11 mouse cellular contexts compared by ENCODE assay signal in genomic region chr12:105475230-105475911, GRCm38 (mm10). TPM values are rescaled to one million over a fixed set of nuclear protein-coding genes. Genes with fewer than 3 reads are reported as not detected.
DNase-seq lines count a peak whose midpoint lies in the region; ATAC-seq lines count a peak whose summit lies in the region.
"Had no signal": no experiment of that assay in that cellular context is flagged by ENCODE, and none has a peak within 500 bp of the region (broad histone marks: within the 10 kb centered on the region; RNA-seq: fewer than 3 reads in every experiment).

No protein-coding gene starts in this region.

- WGBS in embryonic facial prominence, embryonic 11.5 days = 71% methylated on average over 12 of the region's 12 CpGs
- 76% methylated on average over 12 of the region's 12 CpGs for WGBS in embryonic facial prominence, embryonic 10.5 days
- 64% methylated on average over 12 of the region's 12 CpGs for WGBS in limb, embryonic 15.5 days
- 70% methylated on average over 12 of the region's 12 CpGs for WGBS in liver, embryonic 12.5 days (ENCODE audit: insufficient replicate concordance)

- no peak for ATAC-seq in embryonic facial prominence, embryonic 11.5 days (replicated peaks; ENCODE audit: insufficient number of reproducible peaks, low FRiP score, low TSS enrichment, low read depth)
- 0 out of 2 replicates have a peak, but pooled peaks have one; percentile 32 for ATAC-seq in limb, embryonic 15.5 days (ENCODE audit: insufficient number of reproducible peaks, low FRiP score, low TSS enrichment, low read depth)
- no peak for ATAC-seq in liver, embryonic 12.5 days
- no peak for ATAC-seq in megakaryocyte progenitor cell, adult 5-6 weeks (replicated peaks; ENCODE audit: poor library complexity)

- peak; percentile 30 for DNase-seq in embryonic facial prominence, embryonic 11.5 days (ENCODE audit: low spot score)
- no peak for DNase-seq in embryonic facial prominence, embryonic 10.5 days (ENCODE audit: low spot score)
- DNase-seq in thymus, postnatal 4 days = peak; percentile 14
- DNase-seq in thymus, postnatal 25 days = no peak
- no peak for DNase-seq in cerebellum, adult 8-10 months
- DNase-seq: cerebellum, adult 11 months; liver, embryonic 13.5 days had no signal

- H3K9ac ChIP-seq in embryonic facial prominence, embryonic 11.5 days (replicated peaks; ENCODE audit: low read length) = no peak overlapping the region
- no peak overlapping the region for H3K9ac ChIP-seq in limb, embryonic 15.5 days
- no peak overlapping the region for H3K9ac ChIP-seq in liver, embryonic 12.5 days
- H3K9ac ChIP-seq: heart, embryonic 13.5 days; liver, embryonic 13.5 days had no signal

- H3K36me3 ChIP-seq in embryonic facial prominence, embryonic 11.5 days (replicated peaks; ENCODE audit: control insufficient read depth, insufficient read depth, low read depth, low read length) = no peaks in the 10 kb centered on the region
- peaks cover 23% of the 10 kb centered on the region for H3K36me3 ChIP-seq in embryonic facial prominence, embryonic 10.5 days (replicated peaks)
- no peaks in the 10 kb centered on the region for H3K36me3 ChIP-seq in limb, embryonic 15.5 days
- no peaks in the 10 kb centered on the region for H3K36me3 ChIP-seq in liver, embryonic 12.5 days
- H3K36me3 ChIP-seq: heart, embryonic 13.5 days; liver, embryonic 13.5 days had no signal

- no peak overlapping the region for H3K4me3 ChIP-seq in embryonic facial prominence, embryonic 11.5 days (ENCODE audit: low read depth, low read length)
- no peak overlapping the region for H3K4me3 ChIP-seq in embryonic facial prominence, embryonic 10.5 days
- H3K4me3 ChIP-seq in limb, embryonic 15.5 days = no peak overlapping the region
- H3K4me3 ChIP-seq in liver, embryonic 12.5 days = no peak overlapping the region
- H3K4me3 ChIP-seq: heart, embryonic 13.5 days; liver, embryonic 13.5 days had no signal

- no peak overlapping the region for H3K4me2 ChIP-seq in embryonic facial prominence, embryonic 11.5 days (ENCODE audit: low read depth, low read length)
- no peak overlapping the region for H3K4me2 ChIP-seq in limb, embryonic 15.5 days
- no peak overlapping the region for H3K4me2 ChIP-seq in liver, embryonic 12.5 days
- H3K4me2 ChIP-seq: heart, embryonic 13.5 days; liver, embryonic 13.5 days had no signal

- H3K27me3 ChIP-seq in embryonic facial prominence, embryonic 11.5 days (ENCODE audit: control insufficient read depth, insufficient read depth, low read length) = no peaks in the 10 kb centered on the region
- H3K27me3 ChIP-seq in embryonic facial prominence, embryonic 10.5 days (replicated peaks; ENCODE audit: low read depth, poor library complexity, severe bottlenecking) = no peaks in the 10 kb centered on the region
- no peaks in the 10 kb centered on the region for H3K27me3 ChIP-seq in limb, embryonic 15.5 days
- H3K27me3 ChIP-seq in liver, embryonic 12.5 days (replicated peaks) = no peaks in the 10 kb centered on the region
- H3K27me3 ChIP-seq: heart, embryonic 13.5 days; liver, embryonic 13.5 days had no signal

- H3K9me3 ChIP-seq in embryonic facial prominence, embryonic 11.5 days (replicated peaks; ENCODE audit: control insufficient read depth, low read length) = no peaks in the 10 kb centered on the region
- H3K9me3 ChIP-seq in embryonic facial prominence, embryonic 10.5 days = no peaks in the 10 kb centered on the region
- no peaks in the 10 kb centered on the region for H3K9me3 ChIP-seq in limb, embryonic 15.5 days
- H3K9me3 ChIP-seq in liver, embryonic 12.5 days (replicated peaks) = no peaks in the 10 kb centered on the region
- H3K9me3 ChIP-seq: heart, embryonic 13.5 days; liver, embryonic 13.5 days had no signal

- H3K4me1 ChIP-seq in embryonic facial prominence, embryonic 11.5 days (ENCODE audit: control insufficient read depth, insufficient read depth, low read length) = no peaks in the 10 kb centered on the region
- peaks cover 15% of the 10 kb centered on the region for H3K4me1 ChIP-seq in embryonic facial prominence, embryonic 10.5 days
- H3K4me1 ChIP-seq in limb, embryonic 15.5 days = peaks cover 12% of the 10 kb centered on the region; the same call in 1 of the 2 replicates
- no peaks in the 10 kb centered on the region for H3K4me1 ChIP-seq in liver, embryonic 12.5 days
- H3K4me1 ChIP-seq: liver, embryonic 13.5 days had no signal

- H3K27ac ChIP-seq in embryonic facial prominence, embryonic 11.5 days (replicated peaks; ENCODE audit: low read depth, low read length) = no peak overlapping the region
- H3K27ac ChIP-seq in embryonic facial prominence, embryonic 10.5 days (replicated peaks) = no peak overlapping the region
- no peak overlapping the region for H3K27ac ChIP-seq in limb, embryonic 15.5 days
- no peak overlapping the region for H3K27ac ChIP-seq in liver, embryonic 12.5 days
- H3K27ac ChIP-seq: heart, embryonic 13.5 days; liver, embryonic 13.5 days had no signal

RNA-seq across cellular contexts. Expression of gene D430019H16Rik, which starts 21.7 kb away (rescaled TPM):
- polyA plus RNA-seq in embryonic facial prominence, embryonic 11.5 days (2014; fragmentation: Nextera tagmentation; extraction: Ambion mirVana) = 6.0 and 6.1 TPM in 2 replicates
- 2.3 and 2.7 TPM in 2 replicates for polyA plus RNA-seq in embryonic facial prominence, embryonic 10.5 days (2016; fragmentation: Nextera tagmentation; extraction: Ambion mirVana)
- polyA plus RNA-seq in limb, embryonic 15.5 days (2015; fragmentation: Nextera tagmentation; extraction: Ambion mirVana) = 1.4 and 2.0 TPM in 2 replicates
- polyA plus RNA-seq in liver, embryonic 12.5 days (2016; fragmentation: Nextera tagmentation; extraction: Ambion mirVana) = 0.13 and 0.19 TPM in 2 replicates
- total RNA-seq in megakaryocyte progenitor cell, adult 5-6 weeks (2015) = 0.05 TPM in 1 of 2 replicates, not detected in the other
- 0.04 TPM in 1 of 2 replicates, not detected in the other for total RNA-seq in megakaryocyte progenitor cell, adult 5-6 weeks (2017)

Comparison
In these comparisons a context has a peak if more than half of its experiments do, and no peak if none do; other contexts are left out.
1. DNase-seq: peak in embryonic facial prominence, embryonic 11.5 days (single experiment) and thymus, postnatal 4 days (single experiment); none in embryonic facial prominence, embryonic 10.5 days (single experiment), thymus, postnatal 25 days (single experiment) and cerebellum, adult 8-10 months (single experiment).